Mouse (Mus musculus) cortical plate, adult 2 months (tissue): ENCODE data around the gene Fbf1.

Experiments used
- CTCF ChIP-seq: fragments of 200-500 bp; IDR thresholded peaks from 2 replicates; pipeline ENCODE4 v1.5.1; 2011; ENCODE audit warnings: mild to moderate bottlenecking, control low read depth, low read length; ENCODE audit not compliant: insufficient read depth; ENCODE audit errors: extremely low read depth
- POLR2A ChIP-seq: fragments of 200-500 bp; IDR thresholded peaks from 2 replicates; pipeline ENCODE4 v1.6.1; 2011; ENCODE audit warnings: mild to moderate bottlenecking, low read length, control low read depth; ENCODE audit not compliant: insufficient read depth; ENCODE audit errors: extremely low read depth

DNA sequence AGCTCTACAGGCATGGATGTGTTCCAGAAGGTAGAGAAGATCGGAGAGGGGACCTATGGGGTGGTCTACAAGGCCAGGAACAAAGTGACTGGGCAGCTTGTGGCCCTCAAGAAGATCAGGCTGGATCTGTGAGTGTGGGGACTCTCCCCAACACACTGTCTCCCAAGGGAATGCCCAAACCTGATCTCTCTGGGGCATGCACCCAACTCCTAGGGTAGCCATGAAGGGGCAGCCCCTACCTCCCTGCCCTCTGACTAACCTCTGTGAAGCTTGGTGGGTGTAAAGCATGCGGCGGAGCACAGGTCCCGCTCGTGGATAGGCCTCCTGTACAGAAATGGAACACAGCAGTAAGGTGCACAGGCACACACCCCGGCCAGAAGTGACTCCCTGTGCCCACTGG lies 48.0 kb upstream of the Fbf1 start:
- TF ChIP-seq CTCF (no peak), POLR2A (no peak)
